Mouse (Mus musculus) stomach, embryonic 16.5 days (tissue): ENCODE measurements around the gene Phactr3. TPM values are rescaled to one million over a fixed set of nuclear protein-coding genes. Genes with fewer than 3 reads are reported as not detected.

Experiments used
- ATAC-seq: fragments of 200-750 bp; cut with Nextera tagmentation; 2 replicates; pipeline ENCODE4 v1.8.0; 2017; ENCODE audit warnings: moderate number of reproducible peaks, moderate TSS enrichment; ENCODE audit not compliant: insufficient read depth, low FRiP score
- H3K27ac ChIP-seq: fragments of 300-500 bp; sonication (generic); 2 replicates; pipeline ENCODE4 v1.5.1; 2014; ENCODE audit warnings: low read length
- H3K27me3 ChIP-seq: fragments of 300-500 bp; sonication (generic); 2 replicates; pipeline ENCODE4 v1.6.1; 2014; ENCODE audit warnings: low read length, control low read depth, mixed read lengths; ENCODE audit not compliant: control insufficient read depth, insufficient read depth
- H3K36me3 ChIP-seq: fragments of 300-500 bp; sonication (generic); 2 replicates; pipeline ENCODE4 v1.6.1; 2014; ENCODE audit warnings: low read length; ENCODE audit not compliant: control insufficient read depth, insufficient read depth
- H3K4me1 ChIP-seq: fragments of 300-500 bp; sonication (generic); 2 replicates; pipeline ENCODE4 v1.6.1; 2014; ENCODE audit warnings: low read length, control low read depth, mixed read lengths; ENCODE audit not compliant: control insufficient read depth, insufficient read depth
- H3K4me2 ChIP-seq: fragments of 300-500 bp; sonication (generic); 2 replicates; pipeline ENCODE4 v1.6.1; 2014; ENCODE audit warnings: low read depth, low read length, mixed read lengths
- H3K4me3 ChIP-seq: fragments of 300-500 bp; sonication (generic); replicated peaks from 2 replicates; pipeline ENCODE4 v1.5.1; 2014; ENCODE audit warnings: mild to moderate bottlenecking, low read length
- H3K9ac ChIP-seq: fragments of 300-500 bp; sonication (generic); 2 replicates; pipeline ENCODE4 v1.6.1; 2014; ENCODE audit warnings: low read length
- H3K9me3 ChIP-seq: fragments of 300-500 bp; sonication (generic); replicated peaks from 2 replicates; pipeline ENCODE4 v1.6.1; 2016; ENCODE audit warnings: low read length, control low read depth; ENCODE audit not compliant: control insufficient read depth
- WGBS: fragments of 180-500 bp; shearing (Covaris S2); extraction: QIAGEN DNeasy Blood & Tissue Kit; methylation state at CpG from one replicate; pipeline ENCODE4 v1.1.7; 2014; 5-methylcytosine and 5-hydroxymethylcytosine counted together
- polyA plus RNA-seq: library from polyadenylated mRNA; unstranded; fragments of >200 nt; fragmentation: Nextera tagmentation; extraction: Ambion mirVana; gene quantifications from 2 replicates; pipeline ENCODE4 v1.2.1, GENCODE M21; 2015

Phactr3 gene
- polyA plus RNA-seq, 1 experiment from 2014 or later: 3.2 TPM

DNA sequence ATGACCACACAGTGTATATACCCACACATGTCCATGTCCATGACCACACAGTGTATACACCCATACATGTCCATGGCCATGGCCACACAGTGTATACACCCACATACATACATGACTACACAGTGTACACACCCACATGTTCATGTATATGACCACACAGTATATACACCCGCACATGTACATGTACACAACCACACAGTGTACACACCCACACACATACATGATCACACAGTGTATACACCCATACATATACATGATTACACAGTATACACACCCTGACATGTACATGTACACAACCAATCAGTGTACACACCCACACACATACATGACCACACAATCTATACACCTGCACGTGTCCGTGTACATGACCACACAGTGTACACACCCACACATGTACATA lies 102.2 kb downstream of the Phactr3 start:
- Histone ChIP-seq H3K4me1 (no peaks in the 10 kb centered on the region), H3K27me3 (no peaks in the 10 kb centered on the region), H3K4me2 (no peak overlapping the region), H3K36me3 (no peaks in the 10 kb centered on the region), H3K9ac (no peak overlapping the region), H3K9me3 (no peaks in the 10 kb centered on the region), H3K27ac (no peak overlapping the region), H3K4me3 (no peak overlapping the region)
- ATAC-seq: 0 out of 2 replicates have a peak, but pooled peaks have one; percentile 33
- 88% methylated on average over 3 of the region's 3 CpGs for WGBS

DNA sequence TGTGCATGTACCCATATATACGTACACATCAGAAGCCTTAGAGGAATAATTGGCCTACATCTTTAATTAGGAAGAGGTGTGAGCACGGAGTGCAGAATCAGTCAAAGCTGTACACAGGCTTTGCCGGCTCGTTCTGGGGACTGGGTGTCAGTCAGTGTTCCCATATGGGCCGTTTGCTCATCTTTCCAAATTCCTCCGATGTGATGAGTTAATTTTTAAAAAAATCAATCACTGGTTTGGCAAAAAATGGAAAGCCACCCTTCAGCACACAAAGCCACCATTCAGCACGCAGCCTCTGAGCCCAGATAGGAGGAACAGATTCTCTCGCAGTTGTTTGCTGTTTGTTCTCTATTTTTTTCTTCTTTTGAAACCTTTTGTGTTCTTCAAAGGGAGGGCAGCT lies 110.5 kb downstream of the Phactr3 start:
- ATAC-seq: no peak
- WGBS: 64% methylated on average over 8 of the region's 8 CpGs
- H3K27me3 ChIP-seq: no peaks in the 10 kb centered on the region
- H3K27ac ChIP-seq: no peak overlapping the region
- no peaks in the 10 kb centered on the region for H3K4me1 ChIP-seq
- no peaks in the 10 kb centered on the region; the same call in 1 of the 2 replicates for H3K9me3 ChIP-seq
- no peaks in the 10 kb centered on the region for H3K36me3 ChIP-seq
- H3K4me3 ChIP-seq: no peak overlapping the region
- H3K9ac ChIP-seq: no peak overlapping the region
- no peak overlapping the region for H3K4me2 ChIP-seq

DNA sequence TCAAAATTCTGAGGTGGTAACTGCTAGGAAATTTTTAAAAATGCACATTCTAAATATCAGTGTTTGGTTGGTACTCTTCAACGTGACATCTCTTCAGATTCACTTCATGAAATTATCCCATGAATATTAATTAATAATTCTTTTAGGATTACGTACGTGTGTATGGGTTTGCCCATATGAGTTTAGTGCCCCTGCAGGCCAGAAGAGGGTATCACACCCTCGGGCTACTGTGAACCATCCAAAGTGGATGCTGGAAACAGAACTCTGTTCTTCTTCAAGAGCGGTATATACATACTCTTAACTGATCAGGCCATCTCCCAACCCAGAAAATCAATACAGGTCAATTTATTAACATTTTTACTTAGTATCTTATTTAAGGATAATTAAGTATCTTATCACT lies 114.7 kb downstream of the Phactr3 start:
- Histone ChIP-seq H3K36me3 (no peaks in the 10 kb centered on the region), H3K9me3 (no peaks in the 10 kb centered on the region; the same call in 1 of the 2 replicates), H3K4me1 (no peaks in the 10 kb centered on the region), H3K4me2 (no peak overlapping the region), H3K4me3 (no peak overlapping the region), H3K27me3 (no peaks in the 10 kb centered on the region), H3K27ac (no peak overlapping the region), H3K9ac (no peak overlapping the region)
- no peak for ATAC-seq
- WGBS: 76% methylated on average over 5 of the region's 5 CpGs

DNA sequence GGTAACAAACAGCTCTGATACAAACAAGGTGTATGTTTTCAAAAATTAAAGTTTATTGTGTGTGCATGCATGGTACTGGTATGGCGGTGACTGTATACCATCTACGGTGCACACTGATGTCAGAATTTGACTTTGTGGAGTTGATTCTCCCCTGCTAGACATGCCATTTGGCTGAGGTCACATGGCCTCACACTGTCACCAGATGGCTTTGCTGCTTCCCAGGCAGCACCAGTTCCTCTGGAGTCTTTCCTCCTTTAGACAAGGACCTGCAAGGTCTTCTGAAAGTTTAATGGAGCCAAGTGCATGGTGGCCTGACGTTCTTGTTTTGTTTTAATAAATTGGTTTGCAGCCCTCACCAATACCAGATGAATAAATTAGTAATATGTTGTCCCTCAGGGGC lies 118.3 kb downstream of the Phactr3 start:
- H3K9ac ChIP-seq: no peak overlapping the region
- no peak for ATAC-seq
- no peaks in the 10 kb centered on the region for H3K36me3 ChIP-seq
- H3K4me1 ChIP-seq: no peaks in the 10 kb centered on the region
- H3K4me2 ChIP-seq: no peak overlapping the region
- no peak overlapping the region for H3K27ac ChIP-seq
- H3K27me3 ChIP-seq: no peaks in the 10 kb centered on the region
- H3K4me3 ChIP-seq: no peak overlapping the region
- no peaks in the 10 kb centered on the region; the same call in 1 of the 2 replicates for H3K9me3 ChIP-seq
- WGBS: 76% methylated on average over 3 of the region's 3 CpGs

DNA sequence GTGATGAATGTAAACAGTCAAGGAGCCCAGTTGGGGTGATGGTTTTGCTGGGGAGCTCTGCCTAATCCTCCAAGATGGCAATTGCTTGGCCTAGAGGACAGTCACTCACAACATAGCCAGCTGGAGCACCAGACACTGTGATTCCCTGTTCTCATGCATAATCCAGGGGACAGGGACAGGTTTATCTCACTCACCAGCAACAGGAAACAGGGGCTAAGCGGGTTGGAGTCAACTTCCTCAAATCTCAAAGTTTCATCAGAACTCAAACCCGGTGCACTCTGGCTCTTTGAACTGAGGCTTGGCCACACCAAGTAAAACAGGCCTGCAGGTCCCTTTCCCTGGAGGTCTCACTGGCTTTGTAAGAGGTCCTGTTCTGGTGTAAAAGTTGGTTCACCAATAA lies 119.7 kb downstream of the Phactr3 start:
- Histone ChIP-seq H3K36me3 (no peaks in the 10 kb centered on the region), H3K9me3 (no peaks in the 10 kb centered on the region), H3K27ac (no peak overlapping the region), H3K4me1 (no peaks in the 10 kb centered on the region), H3K4me2 (no peak overlapping the region), H3K4me3 (no peak overlapping the region), H3K27me3 (no peaks in the 10 kb centered on the region), H3K9ac (no peak overlapping the region)
- 73% methylated on average over 2 of the region's 2 CpGs for WGBS
- ATAC-seq: no peak

DNA sequence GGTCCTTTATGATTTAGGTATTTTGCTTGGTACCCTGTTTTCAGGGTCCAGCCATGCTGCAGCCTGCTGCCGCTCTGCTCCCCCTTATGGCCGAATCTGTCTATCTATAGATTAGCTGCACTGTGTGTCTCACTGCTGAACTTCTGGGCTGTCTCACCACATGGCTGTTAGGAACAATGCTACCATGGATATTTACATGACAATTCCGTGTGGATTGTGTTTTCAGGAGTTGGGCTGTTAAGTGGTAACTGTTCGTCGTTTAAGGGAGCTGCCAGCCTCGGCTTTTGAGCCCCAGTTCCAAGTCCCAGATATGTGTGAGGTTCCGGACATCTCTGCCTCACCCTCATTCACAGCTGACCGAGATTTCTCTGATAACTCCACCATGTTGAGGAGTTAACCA lies 122.1 kb downstream of the Phactr3 start:
- Histone ChIP-seq H3K27me3 (no peaks in the 10 kb centered on the region), H3K36me3 (no peaks in the 10 kb centered on the region), H3K4me1 (no peaks in the 10 kb centered on the region), H3K9ac (no peak overlapping the region), H3K9me3 (no peaks in the 10 kb centered on the region), H3K4me2 (no peak overlapping the region), H3K4me3 (no peak overlapping the region), H3K27ac (no peak overlapping the region)
- 64% methylated on average over 8 of the region's 8 CpGs for WGBS
- ATAC-seq: no peak

DNA sequence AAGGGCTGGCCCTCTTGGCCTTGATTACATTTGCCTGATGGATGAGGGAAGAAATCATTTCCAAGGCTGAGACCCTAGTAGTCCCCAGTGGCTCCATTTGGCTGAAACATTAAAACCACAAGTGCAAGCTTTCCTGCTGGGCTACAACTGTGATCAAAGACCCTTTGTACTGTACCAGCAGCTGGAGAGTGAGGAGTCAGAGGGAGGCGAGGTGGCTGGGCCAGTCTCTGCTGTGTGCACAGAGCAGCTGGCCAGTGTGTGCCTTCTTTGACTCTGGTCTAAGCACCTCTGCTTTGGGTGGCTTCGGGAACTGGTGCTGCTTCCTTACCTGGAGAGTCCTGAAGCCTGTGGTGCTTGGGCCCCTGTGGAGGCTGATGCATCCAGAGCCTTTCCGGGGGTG lies 122.6 kb downstream of the Phactr3 start:
- ATAC-seq: peak; percentile 41; the same call in 1 of the 2 replicates

DNA sequence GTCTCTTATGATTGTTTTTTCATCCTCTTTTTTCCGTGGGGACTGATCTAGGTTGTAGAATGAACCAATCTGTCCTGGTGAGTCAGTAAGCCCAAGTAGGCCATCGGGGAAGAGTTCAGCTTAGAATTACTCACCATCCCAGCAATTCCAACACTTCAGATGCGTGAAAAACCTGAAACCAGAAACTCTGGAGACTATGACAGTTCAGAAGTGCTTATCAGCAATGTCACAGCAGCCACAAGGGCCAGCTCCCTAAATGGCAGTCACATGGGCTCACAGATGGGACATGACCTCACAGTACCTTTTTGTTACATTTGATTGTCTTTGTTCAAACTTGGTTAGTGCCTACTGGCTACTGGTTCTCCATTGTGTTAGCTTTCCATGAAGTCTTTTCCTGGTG lies 124.2 kb downstream of the Phactr3 start:
- Histone ChIP-seq H3K9ac (no peak overlapping the region), H3K27me3 (no peaks in the 10 kb centered on the region), H3K9me3 (no peaks in the 10 kb centered on the region), H3K36me3 (no peaks in the 10 kb centered on the region), H3K27ac (no peak overlapping the region), H3K4me2 (no peak overlapping the region), H3K4me3 (no peak overlapping the region), H3K4me1 (no peaks in the 10 kb centered on the region)
- ATAC-seq: no peak
- 65% methylated on average over 3 of the region's 3 CpGs for WGBS

More for the DNA sequence above, 122.6 kb downstream of the Phactr3 start:
- 43% methylated on average over 3 of the region's 3 CpGs for WGBS
- no peaks in the 10 kb centered on the region for H3K36me3 ChIP-seq
- H3K9me3 ChIP-seq: no peaks in the 10 kb centered on the region
- no peaks in the 10 kb centered on the region for H3K27me3 ChIP-seq
- no peak overlapping the region for H3K9ac ChIP-seq
- H3K27ac ChIP-seq: no peak overlapping the region
- H3K4me1 ChIP-seq: no peaks in the 10 kb centered on the region
- no peak overlapping the region for H3K4me3 ChIP-seq
- no peak overlapping the region for H3K4me2 ChIP-seq

DNA sequence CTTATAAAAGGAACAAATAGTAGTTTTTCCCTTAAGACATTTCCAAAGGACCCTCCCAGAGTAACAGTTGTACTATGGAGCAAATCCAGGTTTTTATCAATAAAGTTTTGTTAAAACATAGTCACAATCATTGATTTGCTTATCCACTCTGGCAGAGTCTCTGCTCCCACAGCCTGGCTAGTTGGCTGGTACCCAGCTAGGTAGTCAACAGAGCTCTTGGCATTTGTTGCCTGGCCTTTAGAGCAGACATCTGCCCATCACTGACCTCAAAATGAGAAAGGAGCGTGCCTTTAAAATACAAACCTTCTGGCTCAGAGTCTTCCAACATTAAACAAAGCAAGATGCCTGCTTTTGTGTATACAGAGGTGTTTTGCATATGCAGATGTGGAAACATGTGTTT lies 126.1 kb downstream of the Phactr3 start:
- no peak overlapping the region for H3K4me2 ChIP-seq
- no peak overlapping the region for H3K27ac ChIP-seq
- H3K27me3 ChIP-seq: no peaks in the 10 kb centered on the region
- ATAC-seq: no peak
- no peak overlapping the region for H3K4me3 ChIP-seq
- H3K9me3 ChIP-seq: no peaks in the 10 kb centered on the region
- no peak overlapping the region for H3K9ac ChIP-seq
- WGBS: 87% methylated on average over 1 of the region's 1 CpGs
- H3K4me1 ChIP-seq: no peaks in the 10 kb centered on the region
- no peaks in the 10 kb centered on the region for H3K36me3 ChIP-seq

DNA sequence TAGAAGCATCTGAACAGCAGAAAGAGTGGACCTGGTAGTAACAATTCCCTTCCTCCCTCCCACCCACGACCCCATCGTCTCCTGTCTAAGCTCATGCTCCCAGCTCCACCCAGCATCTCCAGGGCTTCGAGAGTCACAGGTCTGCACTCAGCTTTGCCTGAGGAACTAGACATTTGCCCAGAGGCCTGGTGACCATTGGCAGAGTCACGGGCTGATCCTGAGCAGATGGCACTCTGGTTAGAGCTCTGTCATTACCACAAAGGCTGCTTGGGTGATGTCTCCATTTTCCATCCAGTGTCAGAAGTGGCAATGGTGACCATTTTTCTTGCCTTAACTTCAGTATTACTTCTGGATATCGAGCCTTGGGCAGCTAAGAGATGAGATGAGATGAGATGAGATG lies 127.1 kb downstream of the Phactr3 start:
- H3K4me2 ChIP-seq: no peak overlapping the region
- WGBS: 76% methylated on average over 5 of the region's 5 CpGs
- ATAC-seq: no peak
- no peaks in the 10 kb centered on the region for H3K36me3 ChIP-seq
- no peak overlapping the region for H3K4me3 ChIP-seq
- H3K27me3 ChIP-seq: no peaks in the 10 kb centered on the region
- no peak overlapping the region for H3K27ac ChIP-seq
- no peaks in the 10 kb centered on the region for H3K4me1 ChIP-seq
- no peaks in the 10 kb centered on the region for H3K9me3 ChIP-seq
- H3K9ac ChIP-seq: no peak overlapping the region
